Mouse (Mus musculus) testis, adult 2 months (tissue): Measurements from ENCODE around the gene Spag9.

Experiments used
- CTCF ChIP-seq: fragments of 200-500 bp; IDR thresholded peaks from 2 replicates; pipeline ENCODE4 v1.5.1; 2012; ENCODE audit warnings: low read depth, mild to moderate bottlenecking, inconsistent platforms, low read length, moderate library complexity; ENCODE audit not compliant: control insufficient read depth, insufficient read depth, insufficient replicate concordance
- POLR2A ChIP-seq: fragments of 200-500 bp; IDR thresholded peaks from 2 replicates; pipeline ENCODE4 v1.6.1; 2012; ENCODE audit warnings: low read depth, mild to moderate bottlenecking, inconsistent platforms, low read length, moderate library complexity; ENCODE audit not compliant: control insufficient read depth

DNA sequence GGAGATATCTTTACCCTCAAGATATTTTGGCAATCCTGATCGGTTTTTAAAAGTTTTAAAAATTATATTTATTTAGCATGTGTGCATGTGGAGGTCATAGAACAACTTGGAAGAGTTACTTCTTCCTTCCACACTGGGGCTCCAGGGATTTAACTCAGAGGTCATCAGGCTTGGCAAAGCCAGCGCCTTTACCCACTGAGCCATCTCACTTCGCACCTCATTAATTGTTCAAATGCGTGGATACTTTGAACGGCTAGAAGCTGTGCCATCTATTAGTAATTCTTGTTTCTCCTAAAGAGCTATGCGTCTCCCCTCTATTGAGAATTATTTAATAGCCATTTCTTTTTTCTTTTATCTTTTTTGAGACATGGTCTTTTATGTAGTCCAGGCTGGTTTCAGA is 24.5 kb downstream of the Spag9 start:
- TF ChIP-seq CTCF, result no peak
- TF ChIP-seq POLR2A, result no peak
